Mouse (Mus musculus) kidney, embryonic 16.5 days (tissue): Measurements from ENCODE around the gene Hnrnpm. TPM values are rescaled to one million over a fixed set of nuclear protein-coding genes. Genes with fewer than 3 reads are reported as not detected.

Experiments used
- ATAC-seq: fragments of 200-750 bp; cut with Nextera tagmentation; 2 replicates; pipeline ENCODE4 v1.8.0; 2017; ENCODE audit warnings: moderate TSS enrichment; ENCODE audit not compliant: low FRiP score, low TSS enrichment
- H3K27ac ChIP-seq: fragments of 300-500 bp; sonication (generic); 2 replicates; pipeline ENCODE4 v1.5.1; 2014; ENCODE audit warnings: low read length
- H3K27me3 ChIP-seq: fragments of 300-500 bp; sonication (generic); 2 replicates; pipeline ENCODE4 v1.6.1; 2014; ENCODE audit warnings: low read length, control low read depth, mixed read lengths; ENCODE audit not compliant: insufficient read depth
- H3K36me3 ChIP-seq: fragments of 300-500 bp; sonication (generic); 2 replicates; pipeline ENCODE4 v1.6.1; 2014; ENCODE audit warnings: low read length, control low read depth, mixed read lengths; ENCODE audit not compliant: insufficient read depth
- H3K4me1 ChIP-seq: fragments of 300-500 bp; sonication (generic); 2 replicates; pipeline ENCODE4 v1.6.1; 2014; ENCODE audit warnings: low read length, control low read depth, mixed read lengths; ENCODE audit not compliant: insufficient read depth
- H3K4me2 ChIP-seq: fragments of 300-500 bp; sonication (generic); replicated peaks from 2 replicates; pipeline ENCODE4 v1.6.1; 2014; ENCODE audit warnings: low read depth, low read length
- H3K4me3 ChIP-seq: fragments of 300-500 bp; sonication (generic); 2 replicates; pipeline ENCODE4 v1.5.1; 2014; ENCODE audit warnings: mild to moderate bottlenecking, low read length
- H3K9ac ChIP-seq: fragments of 300-500 bp; sonication (generic); replicated peaks from 2 replicates; pipeline ENCODE4 v1.6.1; 2014; ENCODE audit warnings: low read length
- H3K9me3 ChIP-seq: fragments of 300-500 bp; sonication (generic); 2 replicates; pipeline ENCODE4 v1.6.1; 2016; ENCODE audit warnings: low read length, control low read depth
- WGBS: fragments of 180-500 bp; shearing (Covaris S2); extraction: QIAGEN DNeasy Blood & Tissue Kit; methylation state at CpG from one replicate; pipeline ENCODE4 v1.1.7; 2014; 5-methylcytosine and 5-hydroxymethylcytosine counted together
- polyA plus RNA-seq: library from polyadenylated mRNA; unstranded; fragments of >200 nt; fragmentation: Nextera tagmentation; extraction: Ambion mirVana; gene quantifications from 2 replicates; pipeline ENCODE4 v1.2.1, GENCODE M21; 2015

Gene Hnrnpm
- polyA plus RNA-seq, 1 experiment from 2014 or later, result 390 TPM

DNA sequence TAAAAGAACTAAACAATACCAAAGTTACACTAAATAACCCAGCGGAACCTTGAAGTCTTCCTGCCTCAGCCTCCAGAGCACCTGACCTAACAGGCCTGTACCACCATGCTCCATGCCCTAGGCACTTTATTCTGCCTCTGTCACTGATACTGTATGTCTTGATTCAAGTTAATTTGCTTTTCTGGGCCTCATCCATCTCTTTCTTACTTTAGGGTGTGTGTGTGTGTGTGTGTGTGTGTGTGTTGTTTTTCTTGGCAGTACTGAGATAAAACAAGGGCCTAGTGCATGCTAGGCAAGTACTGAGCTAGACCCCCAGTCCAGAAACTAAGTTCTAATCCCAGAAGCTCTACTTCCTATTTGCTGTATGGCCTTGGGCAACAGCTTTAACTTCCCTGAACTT is 30.6 kb upstream of the Hnrnpm start:
- Histone ChIP-seq H3K9ac (no peak overlapping the region), H3K4me3 (no peak overlapping the region), H3K27me3 (no peaks in the 10 kb centered on the region), H3K36me3 (no peaks in the 10 kb centered on the region), H3K27ac (no peak overlapping the region), H3K4me1 (0 out of 2 replicates have a peak, but pooled peaks cover 6% of the 10 kb centered on the region), H3K4me2 (no peak overlapping the region), H3K9me3 (no peaks in the 10 kb centered on the region)
- ATAC-seq, result no peak
- WGBS, result 88% methylated on average over 1 of the region's 1 CpGs

- Histone ChIP-seq H3K4me2 (no peak overlapping the region), H3K9ac (no peak overlapping the region), H3K27me3 (no peaks in the 10 kb centered on the region), H3K27ac (no peak overlapping the region), H3K9me3 (0 out of 2 replicates have a peak, but pooled peaks cover 5% of the 10 kb centered on the region), H3K36me3 (0 out of 2 replicates have a peak, but pooled peaks cover 6% of the 10 kb centered on the region), H3K4me3 (no peak overlapping the region), H3K4me1 (0 out of 2 replicates have a peak, but pooled peaks cover 6% of the 10 kb centered on the region)
- WGBS, result 93% methylated on average over 1 of the region's 1 CpGs
- ATAC-seq, result no peak
These were observed 28.1 kb upstream of the Hnrnpm start for GRCm38 (mm10) chr17:33714779-33715178.

GRCm38 (mm10) chr17:33713271-33713670 is 26.6 kb upstream of the Hnrnpm start:
- H3K4me3 ChIP-seq, result no peak overlapping the region
- no peaks in the 10 kb centered on the region for H3K27me3 ChIP-seq
- H3K4me2 ChIP-seq, result no peak overlapping the region
- no peak for ATAC-seq
- WGBS, result 79% methylated on average over 5 of the region's 5 CpGs
- 0 out of 2 replicates have a peak, but pooled peaks cover 6% of the 10 kb centered on the region for H3K4me1 ChIP-seq
- peaks cover 19% of the 10 kb centered on the region for H3K36me3 ChIP-seq
- no peak overlapping the region for H3K27ac ChIP-seq
- no peak overlapping the region for H3K9ac ChIP-seq
- 0 out of 2 replicates have a peak, but pooled peaks cover 5% of the 10 kb centered on the region for H3K9me3 ChIP-seq

DNA sequence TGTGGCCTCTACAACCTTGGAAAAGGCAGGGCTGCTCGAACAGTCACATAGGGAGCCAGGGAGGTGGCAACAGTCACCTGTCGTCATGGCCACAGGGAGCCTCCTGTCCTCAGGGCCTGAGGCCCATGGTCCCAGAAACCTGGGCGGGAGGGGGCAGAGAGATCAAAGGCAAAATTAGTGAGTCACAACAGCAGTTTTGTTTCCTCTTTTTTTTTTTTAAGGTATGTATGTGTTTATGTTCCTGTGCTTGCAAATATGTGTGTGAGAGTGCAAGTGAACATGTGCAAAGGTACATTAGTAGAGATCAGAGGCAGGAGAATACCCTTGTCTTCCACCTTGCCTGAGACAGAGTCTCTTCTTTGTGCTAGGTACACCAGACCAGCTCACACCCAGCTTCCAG is 23.2 kb upstream of the Hnrnpm start:
- no peak for ATAC-seq
- no peaks in the 10 kb centered on the region for H3K27me3 ChIP-seq
- no peak overlapping the region for H3K4me2 ChIP-seq
- H3K27ac ChIP-seq, result no peak overlapping the region
- no peak overlapping the region for H3K4me3 ChIP-seq
- H3K4me1 ChIP-seq, result no peaks in the 10 kb centered on the region
- no peak overlapping the region for H3K9ac ChIP-seq
- 71% methylated on average over 3 of the region's 3 CpGs for WGBS
- H3K36me3 ChIP-seq, result peaks cover 19% of the 10 kb centered on the region
- H3K9me3 ChIP-seq, result 0 out of 2 replicates have a peak, but pooled peaks cover 5% of the 10 kb centered on the region

DNA sequence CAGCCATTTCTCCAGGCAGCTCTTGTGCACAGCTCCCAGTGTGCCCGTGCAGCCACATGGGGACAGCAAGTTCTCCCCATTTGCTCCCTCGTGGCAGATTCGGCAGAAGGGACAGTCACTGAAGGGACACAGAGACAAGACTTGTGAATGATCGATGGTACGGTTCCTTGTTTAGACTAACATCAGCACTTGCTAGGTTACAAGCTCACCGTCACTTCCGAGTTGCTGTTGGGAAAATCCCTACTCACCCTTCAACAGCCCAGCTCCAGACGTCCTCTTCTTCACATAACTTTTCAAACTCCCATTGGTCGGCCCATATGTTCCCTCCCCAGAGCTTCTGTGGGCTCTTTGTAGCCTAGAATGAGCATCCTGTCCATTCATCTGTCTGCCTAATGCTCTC is 16.4 kb upstream of the Hnrnpm start:
- 91% methylated on average over 9 of the region's 9 CpGs for WGBS
- Histone ChIP-seq H3K4me1 (no peaks in the 10 kb centered on the region), H3K4me3 (no peak overlapping the region), H3K36me3 (peaks cover 9% of the 10 kb centered on the region; the same call in 1 of the 2 replicates), H3K9me3 (no peaks in the 10 kb centered on the region), H3K27ac (no peak overlapping the region), H3K27me3 (no peaks in the 10 kb centered on the region), H3K9ac (no peak overlapping the region), H3K4me2 (no peak overlapping the region)
- no peak for ATAC-seq

DNA sequence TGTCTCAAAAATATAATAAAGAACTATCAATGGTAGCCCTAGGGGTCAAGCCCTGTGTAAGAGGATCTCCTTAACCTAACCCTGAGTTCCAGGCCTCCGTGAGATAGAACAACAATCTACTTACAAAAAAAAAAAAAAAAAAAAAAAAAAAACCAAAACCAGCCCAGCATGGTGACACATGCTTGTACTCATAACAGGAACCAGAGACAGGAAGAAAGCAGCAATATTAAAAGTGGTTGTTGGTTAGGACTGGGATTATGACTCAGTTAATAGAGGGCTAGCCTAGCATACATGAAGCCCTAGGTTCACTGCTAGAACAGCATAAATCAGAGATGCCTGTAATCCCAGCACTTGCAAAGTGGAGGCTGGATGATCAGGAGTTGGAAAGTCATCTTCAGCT is 15.5 kb upstream of the Hnrnpm start:
- Histone ChIP-seq H3K9me3 (no peaks in the 10 kb centered on the region), H3K27me3 (no peaks in the 10 kb centered on the region), H3K4me1 (no peaks in the 10 kb centered on the region), H3K9ac (no peak overlapping the region), H3K27ac (no peak overlapping the region), H3K36me3 (peaks cover 18% of the 10 kb centered on the region), H3K4me2 (no peak overlapping the region), H3K4me3 (no peak overlapping the region)
- WGBS, result 48% methylated on average over 1 of the region's 1 CpGs
- no peak for ATAC-seq

DNA sequence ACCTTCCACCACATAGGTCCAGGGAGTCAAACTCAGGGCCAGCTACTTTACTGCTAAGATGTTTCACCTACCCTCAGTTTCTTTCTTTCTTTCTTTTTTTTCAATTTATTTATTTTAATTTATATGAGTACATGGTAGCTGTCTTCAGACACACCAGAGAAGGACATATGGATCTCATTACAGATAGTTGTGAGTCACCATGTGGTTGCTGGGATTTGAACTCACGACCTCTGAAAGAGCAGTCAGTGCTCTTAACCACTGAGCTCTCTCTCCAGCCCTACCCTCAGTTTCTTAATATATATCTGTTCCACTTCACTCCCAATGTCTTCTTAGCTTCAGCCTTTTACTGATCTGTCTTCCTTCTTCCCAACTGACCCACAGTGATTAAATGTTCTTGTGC is 8.8 kb upstream of the Hnrnpm start:
- H3K36me3 ChIP-seq, result peaks cover 23% of the 10 kb centered on the region
- H3K4me1 ChIP-seq, result no peaks in the 10 kb centered on the region
- no peaks in the 10 kb centered on the region for H3K27me3 ChIP-seq
- H3K9me3 ChIP-seq, result no peaks in the 10 kb centered on the region
- H3K4me3 ChIP-seq, result no peak overlapping the region
- no peak overlapping the region for H3K9ac ChIP-seq
- ATAC-seq, result no peak
- H3K4me2 ChIP-seq, result no peak overlapping the region
- H3K27ac ChIP-seq, result no peak overlapping the region
- 96% methylated on average over 1 of the region's 1 CpGs for WGBS

DNA sequence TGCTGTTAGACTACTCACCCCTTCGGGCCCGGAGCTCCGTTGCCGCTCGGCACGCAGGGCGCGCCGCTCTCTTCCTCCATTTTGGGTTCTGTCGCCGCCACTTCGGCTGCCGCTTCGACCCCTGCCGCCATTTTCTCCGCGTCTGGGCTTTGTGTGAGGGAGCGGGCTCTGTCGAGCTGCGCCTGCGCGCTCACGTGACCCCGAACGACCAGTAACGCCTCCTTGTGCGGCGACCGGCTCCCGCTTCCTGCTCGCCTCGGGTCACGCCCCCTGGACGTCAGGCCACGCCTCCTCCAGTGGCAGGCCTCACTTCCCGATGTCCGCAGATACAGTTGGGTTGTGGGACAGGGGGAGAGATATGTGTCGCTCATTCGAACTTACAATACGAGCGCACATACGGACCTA is 1.4 kb downstream of the Hnrnpm start:
- peak overlapping the region; percentile 98 for H3K4me3 ChIP-seq
- WGBS, result 0% methylated on average over 41 of the region's 42 CpGs
- H3K4me1 ChIP-seq, result peaks cover 27% of the 10 kb centered on the region

DNA sequence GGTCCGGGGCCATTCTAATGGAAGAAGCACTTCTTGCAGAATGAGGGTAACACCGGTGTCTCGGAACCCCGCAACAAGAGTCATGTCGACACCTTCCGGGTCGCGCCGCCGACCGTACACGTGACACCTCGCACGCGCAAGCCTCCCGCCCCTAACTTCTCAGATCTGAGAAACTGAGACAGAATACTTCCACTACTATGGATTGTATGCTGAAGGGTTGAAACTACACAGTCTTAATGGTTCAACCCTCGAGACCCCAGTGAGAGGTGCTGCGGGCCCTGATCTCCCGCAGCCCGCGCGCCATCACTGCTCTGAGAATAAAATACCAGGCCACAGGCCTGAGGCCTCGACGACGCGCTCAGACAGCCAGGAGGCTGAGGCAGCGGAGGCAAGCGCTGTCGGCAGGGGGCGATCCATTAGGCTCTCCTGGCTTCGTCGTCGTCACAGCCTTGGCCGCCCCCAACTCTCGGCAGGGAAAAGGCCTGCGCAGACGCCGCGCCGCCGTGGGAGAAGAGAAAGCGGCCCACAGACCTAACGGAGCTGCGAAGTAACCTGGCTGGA is 1.9 kb downstream of the Hnrnpm start:
- H3K4me2 ChIP-seq, result peak overlapping the region; percentile 70
- peaks cover 27% of the 10 kb centered on the region for H3K4me1 ChIP-seq
- H3K27ac ChIP-seq, result peak overlapping the region; percentile 96
- H3K4me3 ChIP-seq, result peak overlapping the region; percentile 98
- H3K36me3 ChIP-seq, result no peaks in the 10 kb centered on the region
- ATAC-seq, result peak; percentile 84
- H3K27me3 ChIP-seq, result no peaks in the 10 kb centered on the region
- under 1% methylated on average over 44 of the region's 44 CpGs for WGBS
- H3K9me3 ChIP-seq, result no peaks in the 10 kb centered on the region
- peak overlapping the region; percentile 99 for H3K9ac ChIP-seq

More for the DNA sequence above, 1.4 kb downstream of the Hnrnpm start:
- H3K4me2 ChIP-seq, result peak overlapping the region; percentile 70
- H3K27ac ChIP-seq, result peak overlapping the region; percentile 96
- peak overlapping the region; percentile 99 for H3K9ac ChIP-seq
- H3K27me3 ChIP-seq, result no peaks in the 10 kb centered on the region
- no peaks in the 10 kb centered on the region for H3K36me3 ChIP-seq
- peak; percentile 97 for ATAC-seq
- H3K9me3 ChIP-seq, result no peaks in the 10 kb centered on the region

DNA sequence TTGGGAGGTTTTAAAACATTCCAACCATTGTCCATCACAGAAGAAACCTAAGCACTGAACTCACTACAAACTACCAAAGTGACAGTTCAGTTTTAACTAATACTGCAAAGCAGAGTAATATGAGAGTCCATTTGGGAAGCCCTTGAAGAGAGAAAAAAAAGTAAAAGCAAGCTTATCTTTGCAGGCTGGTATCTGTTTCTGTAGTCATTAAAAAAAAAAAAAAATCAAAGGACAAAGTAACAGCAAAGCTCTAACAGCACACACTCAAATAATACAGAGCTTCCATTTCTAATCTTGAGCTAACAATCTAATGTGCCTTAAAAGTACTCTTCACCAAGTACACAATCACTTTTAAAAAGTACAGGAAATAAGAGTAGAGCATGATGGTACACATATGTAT is 4.9 kb downstream of the Hnrnpm start:
- Histone ChIP-seq H3K4me1 (peaks cover 27% of the 10 kb centered on the region), H3K4me3 (no peak overlapping the region), H3K27me3 (no peaks in the 10 kb centered on the region), H3K27ac (no peak overlapping the region), H3K4me2 (no peak overlapping the region), H3K9me3 (no peaks in the 10 kb centered on the region), H3K36me3 (no peaks in the 10 kb centered on the region), H3K9ac (no peak overlapping the region)
- ATAC-seq, result no peak
